Mouse (Mus musculus) small intestine, adult 2 months (tissue): Measurements from ENCODE around the gene Luc7l3.

Experiments
- CTCF ChIP-seq: fragments of 200-500 bp; IDR thresholded peaks from 2 replicates; pipeline ENCODE4 v1.5.1; 2012; ENCODE audit warnings: low read depth, mild to moderate bottlenecking, control low read depth, inconsistent platforms, low read length, moderate library complexity, mixed read lengths; ENCODE audit not compliant: insufficient replicate concordance, insufficient read length; ENCODE audit errors: extremely low read depth
- POLR2A ChIP-seq: fragments of 200-500 bp; IDR thresholded peaks from 2 replicates; pipeline ENCODE4 v1.6.1; 2012; ENCODE audit warnings: low read depth, mild to moderate bottlenecking, control low read depth, inconsistent platforms, low read length, moderate library complexity

DNA sequence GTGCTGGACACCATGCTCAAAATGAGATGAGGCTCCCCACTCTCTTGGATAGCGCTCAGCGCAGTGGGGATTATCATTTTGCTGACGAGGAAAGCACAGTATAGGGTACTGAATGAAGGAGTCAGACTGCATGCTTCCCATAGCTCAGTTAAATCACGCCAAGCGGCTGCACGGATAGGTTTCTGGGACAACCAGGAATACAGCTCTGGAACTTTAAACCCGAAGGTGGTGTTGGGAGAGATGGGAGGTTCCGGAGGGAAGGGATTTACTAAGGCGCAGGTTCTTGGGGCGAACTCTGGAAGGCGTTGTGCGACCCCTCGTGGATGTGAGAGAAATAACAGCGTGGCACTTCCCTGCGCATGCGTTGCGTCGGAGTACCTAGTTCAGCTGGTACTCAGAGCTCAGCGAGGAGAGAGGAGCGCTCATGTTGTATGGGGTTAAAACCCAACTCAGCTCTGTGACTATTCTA, 44.9 kb downstream of the Luc7l3 start:
- peak; percentile 98 for TF ChIP-seq CTCF
- TF ChIP-seq POLR2A: 0 out of 2 replicates have a peak, but pooled peaks have one; percentile 12
